Mouse (Mus musculus) C2C12 (cell line): ENCODE results near the gene Dars2.

Experiments
- CEBPB ChIP-seq: IDR thresholded peaks from one replicate; pipeline ENCODE4 v1.6.1; 2011; ENCODE audit warnings: low read depth, mild to moderate bottlenecking, control low read depth, moderate library complexity
- CTCF ChIP-seq: IDR thresholded peaks from one replicate; pipeline ENCODE4 v1.5.1; 2011; ENCODE audit not compliant: control insufficient read depth, insufficient read depth, insufficient read length
- USF1 ChIP-seq: IDR thresholded peaks from one replicate; pipeline ENCODE4 v1.6.1; 2011; ENCODE audit warnings: low read depth, mild to moderate bottlenecking, control low read depth, moderate library complexity

- no peak for TF ChIP-seq CTCF
- no peak for TF ChIP-seq CEBPB
- TF ChIP-seq USF1: no peak
Measured at GRCm38 (mm10) chr1:161071272-161071620, 788 bp upstream of the Dars2 start.
